Mouse (Mus musculus) liver, embryonic 14.5 days (tissue): ENCODE data around the gene Ephb6.

Source experiments
- CTCF ChIP-seq: IDR thresholded peaks from 2 replicates; pipeline ENCODE4 v1.5.1; 2016; ENCODE audit warnings: antibody characterized with exemption, low read depth, control low read depth
- EP300 ChIP-seq: IDR thresholded peaks from 2 replicates; pipeline ENCODE4 v1.6.1; 2016; ENCODE audit warnings: antibody characterized with exemption, low read depth

DNA sequence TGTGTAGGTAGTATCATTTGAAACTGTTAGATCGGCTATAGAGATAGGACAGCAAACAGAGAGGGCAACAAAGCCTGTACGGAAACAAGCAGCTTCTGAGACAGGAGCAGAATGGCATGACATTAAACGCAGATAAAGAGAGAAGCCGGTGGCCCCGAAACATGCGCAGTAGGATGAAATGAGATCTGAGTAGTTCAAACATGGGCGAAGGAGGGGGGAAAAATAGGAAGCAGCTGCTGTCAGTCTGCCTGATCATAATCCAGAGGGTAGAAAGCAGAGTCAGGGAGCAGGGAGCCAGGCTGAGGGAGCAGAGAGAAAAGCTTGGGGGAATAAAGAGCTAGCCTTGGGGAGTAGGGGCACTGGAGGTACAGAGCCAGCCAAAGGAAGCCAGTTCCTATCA, 24.0 kb upstream of the Ephb6 start:
- TF ChIP-seq CTCF (no peak), EP300 (no peak)
